Mouse (Mus musculus) limb, embryonic 14.5 days (tissue): ENCODE measurements around the gene Gstp3. TPM values are rescaled to one million over a fixed set of nuclear protein-coding genes. Genes with fewer than 3 reads are reported as not detected.
"Not testable (repeated sequence)": the region's sequence is repeated elsewhere in the genome, so short reads cannot be mapped to it uniquely, and the experiment has no call there.

Experiments
- ATAC-seq: fragments of 200-750 bp; cut with Nextera tagmentation; 2 replicates; pipeline ENCODE4 v1.8.0; 2017; ENCODE audit warnings: low read depth, moderate number of reproducible peaks, moderate TSS enrichment; ENCODE audit not compliant: low FRiP score
- DNase-seq: peaks from one replicate; pipeline ENCODE4 v3.0.0-alpha.2; 2015; ENCODE audit warnings: low spot score
- H3K27ac ChIP-seq: fragments of 300-500 bp; sonication (generic); replicated peaks from 2 replicates; pipeline ENCODE4 v1.5.1; 2014; ENCODE audit warnings: low read depth, mild to moderate bottlenecking, low read length, moderate library complexity, mixed read lengths
- H3K27me3 ChIP-seq: fragments of 300-500 bp; sonication (generic); 2 replicates; pipeline ENCODE4 v1.6.1; 2014; ENCODE audit warnings: low read length, mixed read lengths; ENCODE audit not compliant: control insufficient read depth, insufficient read depth
- H3K36me3 ChIP-seq: fragments of 300-500 bp; sonication (generic); 2 replicates; pipeline ENCODE4 v1.6.1; 2014; ENCODE audit warnings: mild to moderate bottlenecking, low read length, moderate library complexity, mixed read lengths; ENCODE audit not compliant: control insufficient read depth, insufficient read depth
- H3K4me1 ChIP-seq: fragments of 300-500 bp; sonication (generic); 2 replicates; pipeline ENCODE4 v1.6.1; 2014; ENCODE audit warnings: antibody characterized with exemption, low read length, mixed read lengths; ENCODE audit not compliant: control insufficient read depth, insufficient read depth
- H3K4me2 ChIP-seq: fragments of 300-500 bp; sonication (generic); replicated peaks from 2 replicates; pipeline ENCODE4 v1.6.1; 2014; ENCODE audit warnings: low read depth, mild to moderate bottlenecking, low read length, moderate library complexity; ENCODE audit not compliant: severe bottlenecking
- H3K4me3 ChIP-seq: fragments of 300-500 bp; sonication (generic); replicated peaks from 2 replicates; pipeline ENCODE4 v1.5.1; 2014; ENCODE audit warnings: low read length
- H3K9ac ChIP-seq: fragments of 300-500 bp; sonication (generic); 2 replicates; pipeline ENCODE4 v1.6.1; 2014; ENCODE audit warnings: mild to moderate bottlenecking, low read depth, low read length, moderate library complexity; ENCODE audit not compliant: severe bottlenecking
- H3K9me3 ChIP-seq: fragments of 300-500 bp; sonication (generic); 2 replicates; pipeline ENCODE4 v1.6.1; 2016; ENCODE audit warnings: low read length; ENCODE audit not compliant: control insufficient read depth
- POLR2A ChIP-seq: fragments of 200-500 bp; IDR thresholded peaks from 2 replicates; pipeline ENCODE4 v1.8.0; 2012; ENCODE audit warnings: inconsistent platforms, mild to moderate bottlenecking, moderate library complexity, borderline replicate concordance; ENCODE audit not compliant: insufficient read depth, insufficient read length; ENCODE audit errors: extremely low read depth
- WGBS: fragments of 180-500 bp; shearing (Covaris S2); extraction: QIAGEN DNeasy Blood & Tissue Kit; methylation state at CpG from one replicate; pipeline ENCODE4 v1.1.7; 2014; 5-methylcytosine and 5-hydroxymethylcytosine counted together
- polyA plus RNA-seq, 2 experiments: library from polyadenylated mRNA; depleted of rRNA in 1 of 2; stranded (reverse) in 1 of 2; unstranded in 1 of 2; fragments of >200 nt; fragmentation: Nextera tagmentation in 1 of 2; extraction: Ambion mirVana in 1 of 2; gene quantifications; 2 replicates each; pipeline versions ENCODE4 v1.2.1 to v1.2.3; 2012 to 2014

The Gstp3 gene
- polyA plus RNA-seq, 2 experiments, result 0.47 to 0.69 TPM

DNA sequence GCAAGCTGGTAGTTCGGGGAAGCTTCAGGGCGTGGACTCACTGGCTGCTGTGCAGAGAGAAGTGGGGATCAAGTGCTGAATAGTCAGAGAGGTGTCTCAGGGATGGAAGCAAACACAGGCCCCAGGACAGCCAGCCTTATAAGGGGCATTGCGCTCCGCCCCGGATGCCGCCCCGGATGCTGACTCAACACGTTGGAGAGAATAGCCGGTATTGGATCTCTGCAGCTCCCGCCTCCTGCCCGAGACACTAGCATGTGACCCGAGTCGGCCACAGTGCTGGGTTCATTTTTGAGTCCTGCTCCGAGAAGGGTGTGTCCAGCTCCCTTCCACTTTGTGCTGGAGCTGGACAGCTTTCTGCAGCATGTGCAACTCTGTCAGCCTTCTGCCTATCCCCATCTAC, 17.2 kb downstream of the Gstp3 start:
- H3K9me3 ChIP-seq, result no peaks in the 10 kb centered on the region
- H3K9ac ChIP-seq, result no peak overlapping the region
- H3K4me1 ChIP-seq, result peaks cover 4% of the 10 kb centered on the region; the same call in 1 of the 2 replicates
- no peaks in the 10 kb centered on the region for H3K27me3 ChIP-seq
- TF ChIP-seq POLR2A, result no peak
- no peak overlapping the region for H3K4me2 ChIP-seq
- no peak for ATAC-seq
- no peak overlapping the region for H3K4me3 ChIP-seq
- 77% methylated on average over 14 of the region's 14 CpGs for WGBS
- H3K27ac ChIP-seq, result no peak overlapping the region
- H3K36me3 ChIP-seq, result no peaks in the 10 kb centered on the region
- no peak for DNase-seq

DNA sequence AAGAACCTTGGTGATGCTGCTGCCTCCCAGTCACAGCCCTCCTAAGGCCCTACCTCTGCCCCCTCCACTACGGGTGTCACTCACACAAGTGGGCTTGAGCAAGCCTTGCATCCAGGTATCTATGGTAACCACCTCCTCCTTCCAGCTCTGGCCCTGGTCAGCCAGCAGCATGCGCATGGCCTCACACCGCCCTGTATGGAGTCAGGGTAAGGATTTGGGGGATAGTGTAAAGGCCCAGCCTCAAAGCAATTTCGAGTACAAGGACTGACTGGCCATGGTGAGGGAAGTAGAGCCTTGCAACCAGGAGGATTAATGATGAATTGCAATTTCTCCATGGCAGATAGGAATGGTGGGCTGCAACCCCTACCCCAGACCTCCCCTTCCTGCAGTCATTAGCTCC, 17.9 kb downstream of the Gstp3 start:
- not testable (repeated sequence) for DNase-seq, H3K27me3 ChIP-seq, H3K9me3 ChIP-seq, H3K9ac ChIP-seq, H3K4me1 ChIP-seq, H3K27ac ChIP-seq, H3K4me2 ChIP-seq, H3K4me3 ChIP-seq, ATAC-seq, H3K36me3 ChIP-seq
- WGBS, result 84% methylated on average over 3 of the region's 4 CpGs

DNA sequence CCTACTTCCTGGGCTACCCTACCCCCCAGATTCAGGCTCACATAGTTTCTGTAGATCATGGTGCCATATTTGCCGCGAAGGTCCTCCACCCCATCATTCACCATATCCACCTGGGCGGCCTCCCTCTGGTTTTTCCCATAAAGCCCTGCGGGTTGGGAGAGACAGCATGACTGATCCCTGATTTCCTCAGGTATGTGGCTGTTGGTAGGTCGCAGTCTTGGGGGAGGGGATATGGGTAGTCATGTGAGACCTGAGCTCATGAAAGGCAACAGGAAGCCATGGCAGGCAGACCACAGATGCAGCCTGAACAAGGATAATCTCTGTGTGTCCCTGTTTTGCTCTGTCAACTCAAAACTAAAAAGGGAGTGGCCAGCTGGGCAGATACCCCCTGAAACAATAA, 18.4 kb downstream of the Gstp3 start:
- H3K27me3 ChIP-seq, H3K4me3 ChIP-seq, H3K9ac ChIP-seq, ATAC-seq, H3K27ac ChIP-seq, H3K4me2 ChIP-seq, DNase-seq, H3K4me1 ChIP-seq, H3K9me3 ChIP-seq, H3K36me3 ChIP-seq: not testable (repeated sequence)
- 81% methylated on average over 5 of the region's 5 CpGs for WGBS

DNA sequence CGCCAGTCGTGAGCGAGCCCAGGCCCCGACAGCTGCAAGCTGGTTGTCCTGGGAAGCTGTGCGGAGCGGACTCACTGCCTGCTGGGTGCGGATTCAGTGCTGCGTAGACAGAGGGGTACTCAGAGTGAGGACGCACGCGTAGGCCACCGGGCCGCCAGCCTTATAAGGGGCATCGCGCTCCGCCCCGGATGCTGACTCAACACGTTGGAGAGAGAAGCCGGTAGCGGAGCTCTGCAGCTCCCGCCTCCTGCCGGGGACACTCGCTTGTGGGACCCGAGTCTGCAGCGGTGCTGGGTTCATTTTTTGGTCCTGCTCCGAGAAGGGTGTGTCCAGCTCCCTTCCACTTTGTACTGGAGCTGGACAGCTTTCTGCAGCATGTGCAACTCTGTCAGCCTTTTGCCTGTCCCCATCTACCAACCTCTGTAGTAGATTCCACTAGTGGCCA, 21.6 kb downstream of the Gstp3 start, which contains the start of gene Gstp1:
TSS of gene Gstp1 (minus strand) at position 198 of the 445 bp plus-strand sequence.
- peak within 1 kb of the TSS; percentile 80 for H3K4me2 ChIP-seq
- DNase-seq (peak; percentile 91), ATAC-seq (peak; percentile 91)
- no peaks in the 10 kb centered on the region for H3K27me3 ChIP-seq
- H3K9me3 ChIP-seq, result no peaks in the 10 kb centered on the region
- TF ChIP-seq POLR2A, result peak; percentile 67; the same call in 1 of the 2 replicates
- H3K36me3 ChIP-seq, result no peaks in the 10 kb centered on the region
- H3K4me3 ChIP-seq, result peak within 1 kb of the TSS; percentile 71
- no peaks in the 10 kb centered on the region; the same call in 1 of the 2 replicates for H3K4me1 ChIP-seq
- H3K27ac ChIP-seq, result peak within 1 kb of the TSS; percentile 81
- peak within 1 kb of the TSS; percentile 81 for H3K9ac ChIP-seq
- WGBS, result 2% methylated on average over 17 of the region's 26 CpGs

- DNase-seq, H3K9me3 ChIP-seq, H3K36me3 ChIP-seq, H3K27me3 ChIP-seq, H3K4me1 ChIP-seq: not testable (repeated sequence)
- WGBS, result 24% methylated on average over 7 of the region's 8 CpGs
- H3K4me2 ChIP-seq, result peak overlapping the region; percentile 80
- H3K27ac ChIP-seq, result peak overlapping the region; percentile 81
- peak overlapping the region; percentile 81 for H3K9ac ChIP-seq
- peak overlapping the region; percentile 71 for H3K4me3 ChIP-seq
- peak; percentile 20 for ATAC-seq
Observed at GRCm38 (mm10) chr19:4037154-4037787, 22.1 kb downstream of the Gstp3 start.
